Mouse (Mus musculus): ENCODE measurements around the gene Epb41l5. TPM values are rescaled to one million over a fixed set of nuclear protein-coding genes. Genes with fewer than 3 reads are reported as not detected.

The Epb41l5 gene
- total RNA-seq, 2 experiments from 2014 or later = 9.1 to 11.9 TPM

- DNase-seq = no peak
These were observed 115.6 kb downstream of the Epb41l5 start for GRCm38 (mm10) chr1:119533093-119533805.

- no peak for DNase-seq
These were observed 116.6 kb downstream of the Epb41l5 start for GRCm38 (mm10) chr1:119532165-119532564.

GRCm38 (mm10) chr1:119530941-119531340 lies 117.9 kb downstream of the Epb41l5 start:
- DNase-seq = no peak

- peak; percentile 96 to 99 for DNase-seq
These were observed 122.9 kb downstream of the Epb41l5 start, which contains the start of gene Tmem185b for GRCm38 (mm10) chr1:119525689-119526591. Gene Tmem185b (plus strand): TSS chr1:119526160.

GRCm38 (mm10) chr1:119525004-119525444 lies 123.8 kb downstream of the Epb41l5 start:
- DNase-seq = peak in 1 of 2 experiments; percentile 30

- DNase-seq = no peak
These were observed 125.0 kb downstream of the Epb41l5 start for GRCm38 (mm10) chr1:119523826-119524225.

GRCm38 (mm10) chr1:119523369-119523768 lies 125.4 kb downstream of the Epb41l5 start:
- DNase-seq = no peak

GRCm38 (mm10) chr1:119522726-119523125 lies 126.1 kb downstream of the Epb41l5 start:
- DNase-seq = no peak

- DNase-seq = no peak
These were observed 127.1 kb downstream of the Epb41l5 start for GRCm38 (mm10) chr1:119521681-119522080.

- no peak for DNase-seq
These were observed 127.8 kb downstream of the Epb41l5 start for GRCm38 (mm10) chr1:119521029-119521428.

GRCm38 (mm10) chr1:119519286-119519685 lies 129.5 kb downstream of the Epb41l5 start:
- no peak for DNase-seq

- no peak for DNase-seq
These were observed 130.0 kb downstream of the Epb41l5 start for GRCm38 (mm10) chr1:119518786-119519185.

- no peak for DNase-seq
These were observed 130.7 kb downstream of the Epb41l5 start for GRCm38 (mm10) chr1:119518060-119518459.

- DNase-seq = peak in 1 of 2 experiments; percentile 53
These were observed 137.9 kb downstream of the Epb41l5 start for GRCm38 (mm10) chr1:119510857-119511256.

GRCm38 (mm10) chr1:119510409-119510808 lies 138.4 kb downstream of the Epb41l5 start:
- DNase-seq = no peak

- peak; percentile 78 to 81 for DNase-seq
These were observed 139.3 kb downstream of the Epb41l5 start for GRCm38 (mm10) chr1:119509474-119509873.

GRCm38 (mm10) chr1:119508548-119508947 lies 140.3 kb downstream of the Epb41l5 start:
- DNase-seq = peak in 1 of 2 experiments; percentile 63

GRCm38 (mm10) chr1:119505951-119506350 lies 142.8 kb downstream of the Epb41l5 start:
- DNase-seq = no peak

- peak; percentile 98 for DNase-seq
These were observed 144.3 kb downstream of the Epb41l5 start, which contains the start of gene Ralb for GRCm38 (mm10) chr1:119504260-119505062. Gene Ralb (minus strand): TSS chr1:119504794.

GRCm38 (mm10) chr1:119503808-119504207 lies 145.0 kb downstream of the Epb41l5 start:
- peak in 1 of 2 experiments; percentile 32 for DNase-seq

GRCm38 (mm10) chr1:119503181-119503580 lies 145.6 kb downstream of the Epb41l5 start:
- peak in 1 of 2 experiments; percentile 20 for DNase-seq

- DNase-seq = no peak
These were observed 146.1 kb downstream of the Epb41l5 start for GRCm38 (mm10) chr1:119502729-119503128.
